Mouse (Mus musculus) liver, adult 2 months (tissue): ENCODE measurements around the gene Usp7.

ENCODE experiments used
- CTCF ChIP-seq: fragments of 200-500 bp; IDR thresholded peaks from 2 replicates; pipeline ENCODE4 v1.5.1; 2011; ENCODE audit warnings: low read depth, low read length, control low read depth
- POLR2A ChIP-seq: fragments of 200-500 bp; IDR thresholded peaks from 2 replicates; pipeline ENCODE4 v1.6.1; 2011; ENCODE audit warnings: low read length, control low read depth; ENCODE audit not compliant: insufficient read depth; ENCODE audit errors: extremely low read depth

DNA sequence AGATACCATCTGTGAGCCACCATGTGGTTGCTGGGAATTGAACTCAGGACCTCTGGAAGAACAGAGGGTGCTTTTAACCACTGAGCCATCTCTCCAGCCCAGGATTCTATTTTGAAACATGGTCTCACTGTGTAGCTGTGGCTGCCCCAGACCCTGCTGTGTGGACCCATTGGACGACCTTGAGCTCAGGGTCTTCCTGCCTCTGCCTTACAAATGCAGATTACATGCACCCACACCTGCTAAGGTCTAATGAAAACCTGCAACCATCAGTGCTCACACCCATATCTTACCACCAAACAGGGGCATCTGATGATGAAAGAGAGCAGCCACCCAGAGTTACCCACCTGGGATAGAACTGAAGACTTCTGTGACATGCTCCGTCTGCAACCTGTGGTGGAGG is 135.9 kb downstream of the Usp7 start:
- TF ChIP-seq POLR2A (no peak), CTCF (no peak)
